Mouse (Mus musculus): ENCODE measurements at regions not wholly inside any gene's neighbourhood (a gene's known extent, or its start where the extent isn't known, plus 50 kb on each side); places are given as distances from the start of the nearest gene placed in this dataset.
"Not testable (repeated sequence)": the region's sequence is repeated elsewhere in the genome, so short reads cannot be mapped to it uniquely, and the experiment has no call there.

DNA sequence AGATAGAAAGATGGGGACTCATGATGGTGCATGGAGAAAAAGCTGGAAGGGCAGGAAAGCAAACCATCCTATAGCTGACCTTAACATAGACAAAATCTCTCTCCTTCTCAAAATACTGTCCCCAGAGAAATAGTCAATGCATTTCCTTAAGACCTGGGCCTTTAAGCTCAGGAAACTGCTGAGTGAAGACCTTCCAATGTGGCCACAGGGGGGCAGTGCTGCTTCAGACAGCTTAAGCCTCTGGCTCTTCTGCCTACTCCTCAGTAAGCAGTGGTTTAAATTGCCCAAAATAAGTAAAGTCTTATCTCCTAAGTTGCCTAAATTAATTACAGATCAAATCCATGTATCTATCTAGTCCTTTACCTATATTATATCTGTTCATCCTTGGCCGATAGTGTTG is 616.2 kb downstream of the Dad1 start:
- H3K4me1 ChIP-seq; H3K36me3 ChIP-seq; H3K27ac ChIP-seq (replicated peaks); ATAC-seq (ENCODE audit: insufficient number of reproducible peaks, low FRiP score, low TSS enrichment, low read depth); H3K9me3 ChIP-seq (replicated peaks); H3K9ac ChIP-seq; H3K27me3 ChIP-seq; H3K4me3 ChIP-seq (replicated peaks); H3K4me2 ChIP-seq (replicated peaks): not testable (repeated sequence)
- 82% methylated on average over 1 of the region's 1 CpGs for WGBS

- 53% methylated on average over 7 of the region's 7 CpGs for WGBS
- not testable (repeated sequence) for H3K4me3 ChIP-seq (replicated peaks); H3K9ac ChIP-seq; H3K4me2 ChIP-seq (replicated peaks); H3K4me1 ChIP-seq; ATAC-seq (ENCODE audit: insufficient number of reproducible peaks, low FRiP score, low TSS enrichment, low read depth); H3K9me3 ChIP-seq (replicated peaks); H3K27me3 ChIP-seq; H3K27ac ChIP-seq (replicated peaks); H3K36me3 ChIP-seq
Observed at GRCm38 (mm10) chr14:53635206-53635605, 618.7 kb downstream of the Dad1 start.

- WGBS: 48% methylated on average over 5 of the region's 5 CpGs
- H3K4me1 ChIP-seq; ATAC-seq (ENCODE audit: insufficient number of reproducible peaks, low FRiP score, low TSS enrichment, low read depth): not testable (repeated sequence)
Observed at GRCm38 (mm10) chr14:53634320-53634979, 619.5 kb downstream of the Dad1 start.

DNA sequence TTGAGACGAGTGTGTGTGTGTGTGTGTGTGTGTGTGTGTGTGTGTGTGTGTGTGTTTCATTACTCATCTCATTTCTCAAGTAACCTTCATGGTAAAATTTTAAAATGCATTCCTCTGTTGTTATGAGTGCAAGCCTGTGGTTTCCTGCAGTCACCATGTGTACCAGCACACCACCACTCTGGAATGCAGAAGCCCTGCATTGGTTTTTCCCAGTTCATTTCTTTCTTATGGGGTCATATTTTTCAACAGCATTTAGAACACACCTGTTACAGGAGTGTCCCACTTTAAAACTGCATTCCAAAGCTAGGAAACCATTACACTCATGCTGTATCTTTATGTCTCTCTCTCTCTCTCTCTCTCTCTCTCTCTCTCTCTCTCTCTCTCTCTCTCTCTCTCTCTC is 620.2 kb downstream of the Dad1 start:
- not testable (repeated sequence) for H3K4me3 ChIP-seq (replicated peaks); H3K27ac ChIP-seq (replicated peaks); H3K36me3 ChIP-seq; H3K9ac ChIP-seq; H3K27me3 ChIP-seq; H3K4me2 ChIP-seq (replicated peaks); H3K9me3 ChIP-seq (replicated peaks); ATAC-seq (ENCODE audit: insufficient number of reproducible peaks, low FRiP score, low TSS enrichment, low read depth); H3K4me1 ChIP-seq
- WGBS: 48% methylated on average over 1 of the region's 1 CpGs

More at GRCm38 (mm10) chr14:53634320-53634979, 619.5 kb downstream of the Dad1 start:
- not testable (repeated sequence) for H3K4me2 ChIP-seq (replicated peaks); H3K36me3 ChIP-seq; H3K27me3 ChIP-seq; H3K9me3 ChIP-seq (replicated peaks); H3K4me3 ChIP-seq (replicated peaks); H3K27ac ChIP-seq (replicated peaks); H3K9ac ChIP-seq

DNA sequence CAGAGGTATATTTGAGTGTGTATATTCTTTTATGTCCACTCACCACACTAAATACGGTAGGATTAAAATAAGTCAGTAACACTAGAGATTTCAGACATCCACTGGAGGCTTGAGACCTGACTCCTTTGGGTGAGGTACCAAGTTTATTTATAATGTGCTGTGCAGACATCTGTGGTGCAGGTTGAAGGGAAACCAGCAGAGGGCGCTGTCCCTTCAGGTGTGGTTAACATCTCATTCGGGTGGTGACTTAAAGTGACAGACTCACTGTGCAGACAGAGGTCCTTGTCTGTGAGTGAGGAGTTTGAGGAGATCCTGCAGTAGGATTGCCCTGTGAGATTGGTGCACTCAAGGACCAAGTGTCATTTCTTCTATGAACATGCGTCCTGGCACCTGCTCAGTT is 632.5 kb downstream of the Dad1 start:
- H3K27me3 ChIP-seq; H3K27ac ChIP-seq (replicated peaks); ATAC-seq (ENCODE audit: insufficient number of reproducible peaks, low FRiP score, low TSS enrichment, low read depth); H3K36me3 ChIP-seq; H3K4me3 ChIP-seq (replicated peaks); H3K9ac ChIP-seq; H3K4me2 ChIP-seq (replicated peaks); H3K9me3 ChIP-seq (replicated peaks); H3K4me1 ChIP-seq: not testable (repeated sequence)
- WGBS: 57% methylated on average over 4 of the region's 4 CpGs

DNA sequence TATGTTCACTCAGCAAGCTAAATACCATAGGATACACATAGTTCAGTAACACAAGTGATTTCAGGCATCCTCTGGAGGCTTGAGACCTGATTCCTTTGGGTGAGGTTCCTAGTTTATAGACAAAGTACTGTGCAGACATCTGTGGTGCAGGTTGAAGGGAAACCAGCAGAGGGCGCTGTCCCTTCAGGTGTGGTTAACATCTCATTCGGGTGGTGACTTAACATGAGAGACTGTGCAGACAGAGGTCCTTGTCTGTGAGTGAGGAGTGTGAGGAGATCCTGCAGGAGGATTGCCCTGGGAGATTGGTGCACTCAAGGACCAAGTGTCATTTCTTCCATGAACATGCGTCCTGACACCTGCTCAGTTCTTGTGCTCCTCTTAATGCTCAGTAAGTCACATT is 637.8 kb downstream of the Dad1 start:
- H3K9ac ChIP-seq; ATAC-seq (ENCODE audit: insufficient number of reproducible peaks, low FRiP score, low TSS enrichment, low read depth); H3K4me2 ChIP-seq (replicated peaks); H3K4me3 ChIP-seq (replicated peaks); H3K36me3 ChIP-seq; H3K4me1 ChIP-seq; H3K27me3 ChIP-seq; H3K9me3 ChIP-seq (replicated peaks); H3K27ac ChIP-seq (replicated peaks): not testable (repeated sequence)
- 32% methylated on average over 3 of the region's 3 CpGs for WGBS

- Histone ChIP-seq H3K36me3 (no peaks in the 10 kb centered on the region), H3K4me1 (no peaks in the 10 kb centered on the region), H3K4me2 (replicated peaks) (no peak overlapping the region), H3K9ac (no peak overlapping the region), H3K4me3 (replicated peaks) (no peak overlapping the region), H3K27ac (replicated peaks) (no peak overlapping the region), H3K9me3 (replicated peaks) (no peaks in the 10 kb centered on the region), H3K27me3 (no peaks in the 10 kb centered on the region)
- ATAC-seq (ENCODE audit: insufficient number of reproducible peaks, low FRiP score, low TSS enrichment, low read depth): no peak
Observed at GRCm38 (mm10) chr14:53614341-53614740, 639.6 kb downstream of the Dad1 start.

- ATAC-seq (ENCODE audit: insufficient number of reproducible peaks, low FRiP score, low TSS enrichment, low read depth): not testable (repeated sequence)
Observed at GRCm38 (mm10) chr14:53599299-53599698, 654.6 kb downstream of the Dad1 start.

DNA sequence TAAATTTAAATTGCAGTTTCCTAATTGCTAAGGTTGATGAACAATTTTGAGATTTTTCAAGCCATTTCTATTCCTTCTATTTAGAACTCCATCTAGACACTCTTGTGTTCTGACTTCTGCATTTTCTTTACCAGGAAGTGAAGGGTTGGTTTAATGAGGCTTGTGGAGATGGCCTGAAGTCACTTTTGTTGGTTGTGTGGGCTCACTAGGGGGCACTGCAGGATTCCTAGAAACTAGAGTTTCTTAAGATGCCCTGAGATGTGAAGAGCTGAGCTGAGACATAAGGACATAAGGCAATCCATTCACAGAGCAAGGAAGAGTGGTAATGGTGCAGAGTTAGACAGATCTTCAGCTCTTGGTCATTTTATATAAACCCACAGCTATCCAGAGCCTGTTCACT is 656.6 kb downstream of the Dad1 start:
- H3K27ac ChIP-seq (replicated peaks); H3K27me3 ChIP-seq; H3K9me3 ChIP-seq (replicated peaks); H3K4me3 ChIP-seq (replicated peaks); H3K9ac ChIP-seq; H3K4me2 ChIP-seq (replicated peaks); ATAC-seq (ENCODE audit: insufficient number of reproducible peaks, low FRiP score, low TSS enrichment, low read depth); H3K4me1 ChIP-seq; H3K36me3 ChIP-seq: not testable (repeated sequence)

More at GRCm38 (mm10) chr14:53599299-53599698, 654.6 kb downstream of the Dad1 start:
- H3K27ac ChIP-seq (replicated peaks); H3K4me3 ChIP-seq (replicated peaks); H3K4me1 ChIP-seq; H3K36me3 ChIP-seq; H3K9me3 ChIP-seq (replicated peaks); H3K27me3 ChIP-seq; H3K9ac ChIP-seq; H3K4me2 ChIP-seq (replicated peaks): not testable (repeated sequence)
- WGBS: 60% methylated on average over 3 of the region's 3 CpGs

DNA sequence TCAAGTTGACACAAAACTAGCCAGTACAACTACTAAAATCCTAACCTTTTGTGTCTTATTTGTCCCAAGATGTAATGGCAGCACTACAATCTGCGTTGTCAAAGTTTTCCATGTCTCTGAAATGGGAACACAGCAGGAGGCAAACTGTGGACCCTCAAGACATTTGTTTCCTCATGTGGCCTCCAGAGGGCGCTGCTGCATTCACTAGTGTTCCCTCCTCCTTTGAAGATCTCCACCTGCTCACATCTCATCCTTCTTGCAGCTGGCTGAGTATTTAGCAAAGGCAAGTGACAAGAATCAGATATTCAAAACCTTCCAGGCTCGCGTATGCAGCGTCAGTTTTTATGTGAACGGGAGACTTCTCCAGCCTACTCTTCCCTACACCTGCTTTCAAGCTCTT is 663.3 kb downstream of the Dad1 start:
- not testable (repeated sequence) for H3K4me3 ChIP-seq (replicated peaks); H3K9ac ChIP-seq; ATAC-seq (ENCODE audit: insufficient number of reproducible peaks, low FRiP score, low TSS enrichment, low read depth); H3K4me2 ChIP-seq (replicated peaks); H3K27ac ChIP-seq (replicated peaks); H3K36me3 ChIP-seq; H3K4me1 ChIP-seq; H3K9me3 ChIP-seq (replicated peaks); H3K27me3 ChIP-seq
- WGBS: 45% methylated on average over 6 of the region's 6 CpGs

- 83% methylated on average over 6 of the region's 6 CpGs for WGBS
- not testable (repeated sequence) for H3K27ac ChIP-seq (replicated peaks); H3K9ac ChIP-seq
Observed at GRCm38 (mm10) chr14:53582528-53582927, 671.4 kb downstream of the Dad1 start.

DNA sequence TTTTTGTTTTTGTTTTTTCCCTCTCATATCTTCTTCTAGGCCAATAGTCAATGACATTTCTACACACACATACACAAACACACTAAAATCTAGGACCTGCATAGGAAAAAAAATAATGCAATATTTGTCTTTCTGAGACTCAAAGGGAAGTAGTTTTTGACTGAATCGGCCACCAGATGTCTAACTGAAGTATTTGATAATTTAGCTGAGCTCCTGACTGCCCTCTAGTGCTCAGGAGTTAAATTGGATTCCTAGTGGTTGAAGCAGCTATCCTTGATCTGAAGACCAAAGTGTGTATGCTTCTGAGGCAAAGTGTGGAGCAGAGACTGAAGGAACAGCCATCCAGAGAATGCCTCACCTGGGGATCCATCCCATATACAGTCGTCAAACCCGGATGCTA is 672.2 kb downstream of the Dad1 start:
- ATAC-seq (ENCODE audit: insufficient number of reproducible peaks, low FRiP score, low TSS enrichment, low read depth); H3K4me2 ChIP-seq (replicated peaks); H3K27me3 ChIP-seq; H3K4me1 ChIP-seq; H3K4me3 ChIP-seq (replicated peaks); H3K9me3 ChIP-seq (replicated peaks); H3K9ac ChIP-seq; H3K27ac ChIP-seq (replicated peaks); H3K36me3 ChIP-seq: not testable (repeated sequence)
- WGBS: 57% methylated on average over 3 of the region's 3 CpGs

More at GRCm38 (mm10) chr14:53582528-53582927, 671.4 kb downstream of the Dad1 start:
- H3K4me2 ChIP-seq (replicated peaks); H3K4me1 ChIP-seq; H3K27me3 ChIP-seq; H3K4me3 ChIP-seq (replicated peaks); H3K9me3 ChIP-seq (replicated peaks); ATAC-seq (ENCODE audit: insufficient number of reproducible peaks, low FRiP score, low TSS enrichment, low read depth); H3K36me3 ChIP-seq: not testable (repeated sequence)

All from embryonic facial prominence, embryonic 15.5 days (tissue).